Mouse (Mus musculus) inflammation-experienced regulatory T-cells, adult 6 months (primary cell): ENCODE measurements around the gene Astn1. TPM values are rescaled to one million over a fixed set of nuclear protein-coding genes. Genes with fewer than 3 reads are reported as not detected.

Experiments used
- ATAC-seq: one replicate; pipeline ENCODE4 v1.8.0; 2017
- polyA plus RNA-seq, 3 experiments: library from polyadenylated mRNA; unstranded; fragments of 100-300 nt; shearing (Covaris generic); gene quantifications; one replicate each; pipeline ENCODE4 v1.2.1; 2017

Gene Astn1
- polyA plus RNA-seq, 3 experiments from 2014 or later: not detected

- no peak for ATAC-seq
Measured at GRCm38 (mm10) chr1:158641306-158641705, 279.2 kb downstream of the Astn1 start.

DNA sequence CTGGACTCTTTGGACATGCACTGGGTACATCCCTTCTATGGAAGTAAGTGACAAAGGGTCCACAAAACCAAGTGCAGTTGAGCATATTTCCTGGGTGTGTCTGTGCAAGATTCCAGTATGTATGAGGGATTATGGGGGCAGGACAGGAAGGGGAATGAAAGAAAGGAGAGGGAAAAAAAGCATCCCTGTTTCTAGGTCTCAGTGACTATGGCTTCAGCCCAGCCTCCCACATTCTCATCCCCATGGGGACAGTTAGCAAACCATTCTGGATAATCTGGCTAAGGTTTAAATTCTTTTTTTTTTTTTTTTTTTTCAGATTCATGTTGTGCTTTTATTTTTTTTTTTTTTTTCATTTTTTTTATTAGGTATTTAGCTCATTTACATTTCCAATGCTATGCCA is 280.2 kb downstream of the Astn1 start:
- ATAC-seq: no peak

DNA sequence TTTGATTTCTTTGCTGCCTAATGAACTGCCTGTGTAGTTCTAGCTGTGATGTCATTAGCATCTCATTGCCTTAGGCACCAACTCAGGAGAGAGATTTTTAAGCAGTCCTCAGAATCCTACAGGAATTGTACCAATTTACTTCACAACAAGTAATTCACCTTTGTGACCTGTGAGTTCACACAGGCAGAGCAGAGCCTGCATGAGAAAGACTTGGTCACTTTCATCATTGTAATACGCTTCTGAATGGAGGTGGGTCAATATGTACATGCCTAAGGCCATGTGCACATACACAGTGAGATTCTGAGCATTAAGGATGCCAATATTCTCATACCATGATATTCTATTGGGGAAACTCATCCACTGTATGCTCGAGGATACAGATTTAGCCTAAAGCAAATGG is 290.7 kb downstream of the Astn1 start:
- no peak for ATAC-seq

DNA sequence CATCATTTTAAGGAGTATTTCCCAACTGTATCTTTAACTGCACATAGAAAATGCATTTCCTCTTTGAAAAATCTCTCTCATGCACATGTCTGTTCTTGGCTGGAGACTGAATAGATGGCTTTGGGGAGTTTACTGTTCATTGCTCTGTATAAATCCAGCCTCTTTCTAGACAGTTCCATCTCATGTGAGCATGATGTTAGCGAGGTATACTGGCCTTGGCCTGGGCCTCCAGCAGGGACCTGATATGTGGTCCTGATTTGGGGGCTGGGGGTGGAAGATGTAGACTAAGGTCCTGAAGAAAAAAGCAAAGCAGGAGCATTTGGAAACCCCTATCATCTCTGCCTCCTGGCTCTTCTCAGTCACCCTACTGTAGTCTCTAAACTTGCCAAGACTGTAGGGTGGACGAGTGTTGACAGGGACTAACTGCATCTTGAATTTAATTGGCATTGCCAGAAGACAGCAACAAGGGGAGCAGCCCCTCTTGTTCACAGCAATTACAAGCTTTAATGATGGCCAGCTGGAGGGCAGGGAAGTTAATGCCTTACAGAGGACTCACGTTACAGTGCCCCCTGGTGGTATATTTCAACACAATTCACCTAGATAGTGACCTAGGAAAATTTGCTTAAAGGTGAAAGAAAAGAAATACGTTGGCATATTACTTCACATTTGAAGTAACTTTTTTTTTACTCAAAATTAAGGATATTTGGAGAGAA is 291.9 kb downstream of the Astn1 start:
- ATAC-seq: no peak

DNA sequence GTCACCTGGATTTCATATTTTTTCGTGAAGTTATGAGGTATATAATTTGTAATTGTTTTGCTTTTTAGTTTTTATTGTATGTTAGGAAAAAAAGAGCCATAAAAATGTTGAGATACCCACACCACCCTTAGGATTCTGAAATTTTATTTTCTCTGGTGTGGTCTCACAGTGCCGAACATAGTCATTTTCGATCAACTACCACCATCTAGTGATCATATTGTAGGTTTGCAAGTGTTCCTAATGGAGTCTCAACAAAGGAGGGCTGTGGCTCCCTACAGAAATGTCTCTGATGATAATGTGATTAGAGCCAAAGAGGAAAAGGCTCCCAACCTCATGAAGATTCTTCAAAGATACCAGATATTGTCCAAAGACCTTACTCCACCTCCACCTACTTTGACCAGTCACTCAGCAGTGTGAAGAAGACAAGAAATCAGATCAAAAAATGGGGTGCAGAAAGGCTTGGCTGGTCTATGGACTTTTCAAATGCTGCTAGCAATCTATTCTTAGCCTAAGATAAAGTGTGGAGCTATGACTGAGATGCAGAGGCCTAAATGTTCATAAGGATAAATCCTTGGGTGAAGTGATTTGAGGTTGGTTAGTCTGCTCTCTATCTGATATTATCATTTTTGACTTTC is 292.6 kb downstream of the Astn1 start:
- ATAC-seq: no peak

GRCm38 (mm10) chr1:158656986-158657385 is 294.9 kb downstream of the Astn1 start:
- no peak for ATAC-seq

GRCm38 (mm10) chr1:158666001-158666400 is 303.9 kb downstream of the Astn1 start:
- no peak for ATAC-seq

GRCm38 (mm10) chr1:158669971-158670592 is 308.0 kb downstream of the Astn1 start:
- ATAC-seq: no peak

DNA sequence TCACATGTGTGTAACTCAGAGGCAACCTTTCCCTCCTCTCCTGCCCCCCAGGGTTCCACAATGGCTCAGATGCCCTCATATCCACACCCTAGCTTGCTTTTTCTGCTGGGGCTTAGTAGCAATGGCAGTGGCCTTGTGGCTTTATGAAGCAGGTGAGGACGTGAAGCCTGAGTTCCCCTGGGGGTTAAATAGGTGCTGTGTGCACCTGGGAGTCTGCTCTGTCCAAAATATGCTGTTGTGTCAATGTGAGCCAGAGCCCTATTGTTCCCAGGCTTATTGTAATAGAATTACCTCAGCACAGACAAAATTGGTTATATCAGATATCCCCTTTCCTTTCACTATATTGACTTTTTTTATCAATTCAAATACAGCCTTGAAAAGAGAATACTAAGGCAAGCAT is 325.7 kb downstream of the Astn1 start:
- ATAC-seq: no peak

- ATAC-seq: no peak
Measured at GRCm38 (mm10) chr1:158697423-158697822, 335.4 kb downstream of the Astn1 start.

GRCm38 (mm10) chr1:158697859-158698569 is 335.9 kb downstream of the Astn1 start:
- ATAC-seq: no peak

- ATAC-seq: no peak
Measured at GRCm38 (mm10) chr1:158699276-158699675, 337.2 kb downstream of the Astn1 start.

DNA sequence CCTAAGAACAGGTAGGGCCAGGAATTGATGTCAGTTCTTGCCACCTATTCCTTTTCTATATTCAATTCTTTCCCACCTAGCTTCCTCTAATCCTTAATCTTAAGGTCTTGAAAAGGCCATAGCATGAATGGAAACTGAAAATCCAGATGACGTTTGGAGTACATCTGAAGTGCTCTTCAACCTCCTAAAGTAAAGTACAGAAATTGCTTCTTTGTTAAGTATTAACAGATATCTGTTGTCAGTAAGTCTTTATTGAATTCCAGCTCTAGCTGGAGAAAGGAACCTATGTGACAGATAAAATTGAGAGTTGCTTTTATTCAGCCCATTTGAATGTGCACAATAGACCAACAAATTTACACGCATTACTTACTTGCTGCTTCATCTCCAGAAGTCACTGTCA is 338.1 kb downstream of the Astn1 start:
- ATAC-seq: no peak

GRCm38 (mm10) chr1:158701336-158701735 is 339.3 kb downstream of the Astn1 start:
- no peak for ATAC-seq

DNA sequence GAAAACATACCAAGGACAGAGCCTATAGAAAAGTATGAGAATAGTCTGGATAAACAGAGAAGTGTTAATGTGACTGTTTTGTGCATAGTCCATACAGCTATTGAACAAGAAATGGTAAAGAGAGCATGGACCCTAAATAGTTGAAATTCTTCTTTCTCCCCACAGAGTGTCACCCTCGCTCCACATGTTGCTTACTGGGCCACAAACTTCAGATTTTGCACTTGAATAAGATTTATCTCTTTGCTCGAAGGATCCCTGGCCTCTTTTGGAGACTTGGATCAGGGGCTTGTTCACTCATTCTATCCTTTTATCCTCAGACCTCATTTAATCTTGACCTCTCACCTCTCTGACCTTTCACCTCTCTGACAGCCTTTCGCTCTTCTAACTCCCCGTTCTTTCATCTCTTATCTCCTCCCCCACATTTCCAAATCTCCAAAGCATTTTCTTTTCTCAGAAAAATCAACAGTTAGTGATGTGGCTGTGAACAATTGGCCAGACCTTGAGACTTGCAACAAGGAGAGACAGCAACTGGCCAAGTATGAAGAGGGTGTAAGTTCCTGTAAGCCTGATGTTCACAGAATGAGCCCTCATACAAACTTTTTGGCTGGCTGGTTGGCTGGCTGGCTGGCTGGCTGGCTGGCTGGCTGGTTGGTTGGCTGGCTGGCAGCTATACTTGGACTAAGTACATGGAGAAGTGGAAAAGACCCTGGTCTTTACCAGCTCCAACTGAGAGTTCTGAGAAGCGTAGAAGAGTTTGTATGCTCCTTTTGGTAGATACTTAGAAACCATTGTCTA is 351.4 kb downstream of the Astn1 start:
- ATAC-seq: no peak

- no peak for ATAC-seq
Measured at GRCm38 (mm10) chr1:158732868-158733496, 370.9 kb downstream of the Astn1 start.

GRCm38 (mm10) chr1:158739132-158739919 is 377.3 kb downstream of the Astn1 start:
- no peak for ATAC-seq

GRCm38 (mm10) chr1:158740161-158740766 is 378.2 kb downstream of the Astn1 start:
- no peak for ATAC-seq

DNA sequence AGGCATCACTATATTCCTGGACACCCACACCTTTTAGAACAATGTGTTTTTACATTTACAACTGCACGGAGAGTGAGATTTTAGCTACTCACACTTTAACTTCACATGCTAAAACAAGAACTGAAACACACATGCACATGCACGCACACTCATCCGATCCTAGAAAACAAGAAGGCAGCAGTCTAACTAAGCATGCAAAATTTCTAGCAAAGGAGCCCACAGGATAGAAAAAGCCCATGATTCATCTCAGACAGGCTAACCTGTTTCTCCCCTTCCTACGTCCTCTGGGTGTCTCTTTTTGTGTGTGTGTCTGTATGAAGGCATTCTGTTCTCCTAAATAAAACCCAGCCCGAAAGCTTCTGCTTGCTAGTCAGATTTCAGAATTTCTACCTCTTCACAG is 378.9 kb downstream of the Astn1 start:
- ATAC-seq: no peak
